Mouse (Mus musculus) small intestine, adult 2 months (tissue): Measurements from ENCODE around the gene Nkiras2. TPM values are rescaled to one million over a fixed set of nuclear protein-coding genes. Genes with fewer than 3 reads are reported as not detected.

Experiments used
- H3K27ac ChIP-seq: fragments of 200-500 bp; 2 replicates; pipeline ENCODE4 v1.5.1; 2012; ENCODE audit warnings: low read depth, low read length, control low read depth, inconsistent platforms; ENCODE audit not compliant: insufficient read depth
- H3K27me3 ChIP-seq: fragments of 200-500 bp; 2 replicates; pipeline ENCODE4 v1.6.1; 2012; ENCODE audit warnings: mild to moderate bottlenecking, moderate library complexity, low read length, inconsistent platforms; ENCODE audit not compliant: control insufficient read depth, insufficient read depth
- H3K36me3 ChIP-seq: fragments of 200-500 bp; 2 replicates; pipeline ENCODE4 v1.6.1; 2012; ENCODE audit warnings: mild to moderate bottlenecking, low read length, control low read depth, inconsistent platforms; ENCODE audit not compliant: control insufficient read depth, insufficient read depth
- H3K4me1 ChIP-seq: fragments of 200-500 bp; 2 replicates; pipeline ENCODE4 v1.6.1; 2012; ENCODE audit warnings: low read length, inconsistent platforms, mixed read lengths; ENCODE audit not compliant: control insufficient read depth, insufficient read depth, insufficient read length
- H3K4me3 ChIP-seq: fragments of 200-500 bp; 2 replicates; pipeline ENCODE4 v1.5.1; 2012; ENCODE audit warnings: low read depth, mild to moderate bottlenecking, control low read depth, inconsistent platforms, low read length, moderate library complexity
- CTCF ChIP-seq: fragments of 200-500 bp; IDR thresholded peaks from 2 replicates; pipeline ENCODE4 v1.5.1; 2012; ENCODE audit warnings: low read depth, mild to moderate bottlenecking, control low read depth, inconsistent platforms, low read length, moderate library complexity, mixed read lengths; ENCODE audit not compliant: insufficient replicate concordance, insufficient read length; ENCODE audit errors: extremely low read depth
- POLR2A ChIP-seq: fragments of 200-500 bp; IDR thresholded peaks from 2 replicates; pipeline ENCODE4 v1.6.1; 2012; ENCODE audit warnings: low read depth, mild to moderate bottlenecking, control low read depth, inconsistent platforms, low read length, moderate library complexity
- WGBS: fragments of 180-500 bp; shearing (Covaris S2); methylation state at CpG from one replicate; pipeline ENCODE4 v1.1.7; 2018; 5-methylcytosine and 5-hydroxymethylcytosine counted together
- polyA plus RNA-seq: library from polyadenylated mRNA; depleted of rRNA; stranded (reverse); fragments of >200 nt; gene quantifications from 2 replicates; pipeline ENCODE4 v1.2.3, GENCODE M21; 2012

Nkiras2 gene
- polyA plus RNA-seq, 1 experiment = 134 TPM

- H3K27ac ChIP-seq = peak overlapping the region; percentile 50
- no peaks in the 10 kb centered on the region for H3K27me3 ChIP-seq
- TF ChIP-seq POLR2A (no peak), CTCF (no peak)
- no peak overlapping the region for H3K4me3 ChIP-seq
- H3K4me1 ChIP-seq = no peaks in the 10 kb centered on the region
- WGBS = 81% methylated on average over 4 of the region's 4 CpGs
- H3K36me3 ChIP-seq = peaks cover 77% of the 10 kb centered on the region
Measured at GRCm38 (mm10) chr11:100598074-100598473, 21.0 kb upstream of the Nkiras2 start.

GRCm38 (mm10) chr11:100601372-100601771 lies 17.7 kb upstream of the Nkiras2 start:
- WGBS = 93% methylated on average over 3 of the region's 3 CpGs
- no peak overlapping the region for H3K4me3 ChIP-seq
- no peak overlapping the region for H3K27ac ChIP-seq
- H3K27me3 ChIP-seq = no peaks in the 10 kb centered on the region
- peaks cover 51% of the 10 kb centered on the region for H3K36me3 ChIP-seq
- TF ChIP-seq CTCF (no peak), POLR2A (no peak)
- H3K4me1 ChIP-seq = no peaks in the 10 kb centered on the region

GRCm38 (mm10) chr11:100603155-100603554 lies 15.9 kb upstream of the Nkiras2 start:
- H3K36me3 ChIP-seq = peaks cover 36% of the 10 kb centered on the region

GRCm38 (mm10) chr11:100603813-100604212 lies 15.2 kb upstream of the Nkiras2 start:
- Histone ChIP-seq H3K4me1 (no peaks in the 10 kb centered on the region; the same call in 1 of the 2 replicates), H3K36me3 (peaks cover 32% of the 10 kb centered on the region), H3K27me3 (no peaks in the 10 kb centered on the region), H3K27ac (no peak overlapping the region), H3K4me3 (no peak overlapping the region)
- 84% methylated on average over 8 of the region's 8 CpGs for WGBS
- TF ChIP-seq POLR2A (no peak), CTCF (no peak)

More at GRCm38 (mm10) chr11:100603155-100603554, 15.9 kb upstream of the Nkiras2 start:
- TF ChIP-seq CTCF (no peak), POLR2A (no peak)
- WGBS = 87% methylated on average over 9 of the region's 9 CpGs
- Histone ChIP-seq H3K27ac (no peak overlapping the region), H3K4me3 (no peak overlapping the region), H3K27me3 (no peaks in the 10 kb centered on the region), H3K4me1 (no peaks in the 10 kb centered on the region)

- Histone ChIP-seq H3K4me1 (no peaks in the 10 kb centered on the region; the same call in 1 of the 2 replicates), H3K36me3 (peaks cover 26% of the 10 kb centered on the region), H3K27me3 (no peaks in the 10 kb centered on the region), H3K4me3 (no peak overlapping the region), H3K27ac (no peak overlapping the region)
- TF ChIP-seq CTCF (no peak), POLR2A (no peak)
- WGBS = 67% methylated on average over 4 of the region's 4 CpGs
Measured at GRCm38 (mm10) chr11:100604321-100605005, 14.6 kb upstream of the Nkiras2 start.

- Histone ChIP-seq H3K27me3 (no peaks in the 10 kb centered on the region), H3K4me1 (no peaks in the 10 kb centered on the region; the same call in 1 of the 2 replicates), H3K4me3 (no peak overlapping the region), H3K27ac (no peak overlapping the region), H3K36me3 (peaks cover 16% of the 10 kb centered on the region)
- TF ChIP-seq CTCF = no peak
- TF ChIP-seq POLR2A = no peak
- 94% methylated on average over 10 of the region's 10 CpGs for WGBS
Measured at GRCm38 (mm10) chr11:100605451-100605850, 13.6 kb upstream of the Nkiras2 start.

GRCm38 (mm10) chr11:100607121-100607520 lies 11.9 kb upstream of the Nkiras2 start:
- TF ChIP-seq CTCF = no peak
- no peak for TF ChIP-seq POLR2A
- 88% methylated on average over 6 of the region's 6 CpGs for whole genome bisulfite sequencing

More at GRCm38 (mm10) chr11:100607121-100607520, 11.9 kb upstream of the Nkiras2 start:
- Histone ChIP-seq H3K4me3 (no peak overlapping the region), H3K27ac (no peak overlapping the region), H3K27me3 (no peaks in the 10 kb centered on the region), H3K4me1 (no peaks in the 10 kb centered on the region; the same call in 1 of the 2 replicates), H3K36me3 (peaks cover 13% of the 10 kb centered on the region)
